Mouse (Mus musculus) heart, postnatal 14 days (tissue): ENCODE measurements around the gene Mptx2. TPM values are rescaled to one million over a fixed set of nuclear protein-coding genes. Genes with fewer than 3 reads are reported as not detected.
"Not testable (repeated sequence)": the region's sequence is repeated elsewhere in the genome, so short reads cannot be mapped to it uniquely, and the experiment has no call there.

Experiments
- DNase-seq, 2 experiments: peaks; one replicate each; pipeline ENCODE4 v3.0.0; 2021 to 2022
- intact Hi-C: fragments of 180-260 bp; cut with DNase I; formaldehyde crosslinking; loops from one replicate; pipeline ENCODE4 v1.15.1; 2025
- long read RNA-seq, 2 experiments: library from polyadenylated mRNA; stranded (forward); transcript quantifications; one replicate each; pipeline ENCODE4 v2.0.0; 2021
- total RNA-seq, 2 experiments: library from RNA; stranded (reverse); gene quantifications; 2 replicates each; pipeline ENCODE4 v1.2.3; 2021

Gene Mptx2
- total RNA-seq = not detected
- long read RNA-seq, experiment 1 = 0 reads
- long read RNA-seq, experiment 2 = 0 reads

- intact Hi-C loops = no loop called here
These were observed at the start of gene Mptx2 for GRCm38 (mm10) chr1:173277677-173278076. TSS of gene Mptx2 (minus strand) at chr1:173277777.

DNA sequence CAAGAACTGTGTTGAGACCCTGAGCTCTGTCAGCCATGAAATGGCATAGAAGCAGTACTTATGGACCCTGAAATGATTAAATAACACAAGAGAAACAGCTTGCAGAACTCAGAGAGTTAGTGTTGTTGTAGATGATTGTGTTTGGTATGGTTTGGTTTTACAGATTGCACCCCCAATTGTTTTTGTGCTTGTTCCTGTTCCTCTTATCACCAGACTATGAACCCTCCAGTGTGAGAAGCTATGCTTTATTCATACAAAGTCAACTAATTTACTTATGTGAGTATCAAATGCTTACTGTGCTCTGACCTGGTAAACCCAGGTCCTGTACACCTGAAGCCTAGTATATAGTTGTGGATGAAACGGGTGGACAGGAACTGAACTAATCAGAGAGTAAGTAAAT, 49.0 kb upstream of the Mptx2 start:
- intact Hi-C loops = no loop called here
- no peak for DNase-seq

More at GRCm38 (mm10) chr1:173277677-173278076, at the start of gene Mptx2:
- no peak for DNase-seq

- intact Hi-C loops = no loop called here
- no peak for DNase-seq
These were observed 47.8 kb upstream of the Mptx2 start for GRCm38 (mm10) chr1:173325395-173325794.

GRCm38 (mm10) chr1:173324961-173325360, 47.4 kb upstream of the Mptx2 start:
- DNase-seq = no peak
- intact Hi-C loops = loop anchor here (5.0 kb wide), 2 partner anchors 52 to 72 kb away; no protein-coding TSS in a partner anchor

DNA sequence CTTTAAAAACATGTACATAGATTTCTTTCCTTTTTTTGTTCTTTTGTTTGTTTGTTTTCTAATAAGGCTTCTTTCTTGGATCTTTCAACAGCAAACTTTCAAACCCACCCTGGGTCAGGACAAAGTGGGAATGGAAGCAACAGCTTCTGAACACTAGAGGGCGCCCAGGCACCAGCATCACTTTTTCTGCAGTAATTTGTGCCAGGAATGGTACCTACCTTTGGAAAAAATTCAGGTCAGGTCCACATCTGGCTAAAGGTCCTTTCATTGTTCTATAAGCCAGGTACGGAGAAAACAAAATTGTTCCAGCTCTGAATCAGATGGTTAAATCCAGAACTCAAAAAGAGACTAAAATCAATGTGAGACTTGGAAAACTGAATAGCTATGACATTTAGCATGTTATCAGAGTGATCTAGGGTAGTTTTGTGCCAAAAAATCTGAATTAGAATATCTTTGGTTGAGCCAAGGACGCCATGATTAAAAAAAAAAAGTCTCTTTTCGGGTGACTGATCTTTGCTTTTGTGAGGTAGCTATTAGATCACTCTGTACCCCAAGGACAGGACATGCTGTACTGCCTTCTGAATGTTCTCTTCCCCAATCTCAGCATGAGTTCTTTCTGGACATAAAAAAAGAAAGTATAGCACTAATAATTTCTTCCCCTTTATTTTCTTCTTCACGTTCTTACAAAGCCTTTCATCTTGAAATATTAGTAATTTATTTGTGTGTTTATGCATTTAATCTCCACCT, 46.4 kb upstream of the Mptx2 start:
- intact Hi-C loops = loop anchor here (5.0 kb wide), 2 partner anchors 53 to 73 kb away; no protein-coding TSS in a partner anchor
- DNase-seq = peak; percentile 33 to 43

- intact Hi-C loops = loop anchor here (5.0 kb wide), 2 partner anchors 55 to 75 kb away; no protein-coding TSS in a partner anchor
- no peak for DNase-seq
These were observed 44.7 kb upstream of the Mptx2 start for GRCm38 (mm10) chr1:173322249-173322627.

DNA sequence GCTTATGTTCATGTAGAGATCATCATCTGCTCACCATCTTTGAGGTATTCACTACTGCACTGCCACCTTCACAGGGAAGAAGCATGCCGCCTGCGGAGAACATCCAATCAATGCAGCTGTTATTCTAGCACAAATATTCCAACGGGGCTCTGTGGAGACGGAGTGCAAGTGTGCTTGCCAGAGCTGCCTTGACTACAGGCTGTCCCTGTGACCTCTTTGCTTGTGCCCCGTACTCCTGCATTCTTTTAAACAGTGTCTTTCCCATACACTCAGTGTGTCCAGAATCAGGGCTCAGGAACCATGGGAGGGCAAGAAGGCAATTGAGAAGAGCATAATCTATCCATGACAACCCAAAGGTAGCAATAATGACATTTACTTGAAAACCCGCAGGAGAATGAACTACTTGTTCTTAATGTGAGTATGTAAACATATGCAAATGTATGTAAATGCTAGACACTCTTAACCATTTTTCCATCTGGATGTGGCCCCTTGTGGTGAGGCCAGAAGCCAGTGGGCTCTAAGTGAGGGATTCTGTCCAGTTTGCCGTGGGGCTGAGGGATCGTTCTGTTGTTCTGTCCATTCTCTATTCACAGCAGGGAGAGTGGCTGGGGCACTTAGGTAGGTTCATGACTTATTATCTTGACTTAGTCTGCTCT, 44.1 kb upstream of the Mptx2 start:
- intact Hi-C loops = loop anchor here (5.0 kb wide), 2 partner anchors 56 to 76 kb away; no protein-coding TSS in a partner anchor
- DNase-seq = no peak

DNA sequence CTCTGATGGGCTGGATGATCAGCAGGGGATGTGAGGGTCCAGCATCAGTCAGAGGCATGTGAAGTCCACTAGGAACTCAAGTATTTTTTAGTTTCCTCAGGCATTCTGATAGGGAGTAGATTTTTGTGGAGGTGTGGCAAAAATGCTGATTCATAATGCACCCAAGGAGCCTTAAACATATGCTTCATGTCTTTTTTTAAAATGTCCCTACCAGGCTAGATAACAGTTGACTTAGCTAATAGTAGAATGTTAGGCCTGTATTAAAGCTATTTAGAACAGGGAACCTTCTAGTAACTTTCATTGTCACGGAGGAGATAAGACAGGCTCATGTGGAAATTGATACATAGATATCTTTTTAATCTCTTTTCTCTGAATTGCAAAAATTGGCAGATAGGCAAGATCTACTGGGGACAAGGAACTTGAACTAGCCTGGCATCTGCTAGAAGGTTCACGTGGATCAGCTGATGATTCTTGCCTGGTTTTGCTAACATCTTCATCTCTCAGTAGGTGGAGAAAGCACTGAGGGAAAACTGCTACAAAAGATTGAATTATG, 40.4 kb upstream of the Mptx2 start:
- intact Hi-C loops = no loop called here
- DNase-seq = no peak

DNA sequence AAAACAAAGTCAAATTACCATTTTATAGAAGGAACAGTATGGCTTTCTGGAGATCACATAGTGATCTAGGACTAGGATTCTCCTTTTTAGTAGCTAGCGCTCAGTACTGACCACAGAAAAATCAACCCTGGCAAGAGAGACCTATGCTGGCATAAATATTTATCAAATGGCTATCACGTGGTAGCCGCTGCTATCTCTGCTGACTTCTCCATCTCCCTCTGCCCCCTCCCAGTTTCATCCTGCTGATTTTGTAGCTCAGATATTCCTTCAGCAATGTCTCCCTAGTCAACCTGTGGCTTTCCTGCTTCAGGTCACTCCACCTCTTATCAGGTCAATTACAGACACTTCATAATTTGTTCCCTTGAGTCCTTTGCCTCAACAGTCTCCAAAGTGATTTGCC, 38.1 kb upstream of the Mptx2 start:
- DNase-seq = no peak
- intact Hi-C loops = no loop called here

DNA sequence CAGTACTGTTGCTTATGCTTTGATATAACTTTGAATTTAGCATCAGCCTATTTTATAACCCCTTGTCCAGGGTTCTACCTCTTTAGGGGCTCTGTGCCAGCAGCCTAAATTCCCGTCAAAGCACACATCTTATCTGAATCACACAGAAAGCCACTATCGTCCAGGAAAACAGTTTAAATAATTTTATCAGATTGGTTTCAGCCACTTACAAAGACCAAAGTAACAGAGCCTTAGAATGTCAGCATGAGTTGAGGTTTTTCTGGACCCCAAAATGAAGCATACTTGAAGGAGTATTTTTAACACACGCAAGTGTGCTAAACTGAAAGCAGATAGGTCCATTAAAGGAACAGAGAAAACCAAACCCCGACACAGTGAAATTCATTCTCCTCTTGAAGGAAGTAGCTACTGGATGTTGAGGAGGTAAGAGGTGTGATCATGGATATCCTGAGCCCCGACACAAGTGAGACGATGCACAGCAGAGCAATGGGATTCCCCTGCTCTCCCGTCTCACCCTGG, 36.0 kb upstream of the Mptx2 start:
- DNase-seq, intact Hi-C loops: not testable (repeated sequence)

DNA sequence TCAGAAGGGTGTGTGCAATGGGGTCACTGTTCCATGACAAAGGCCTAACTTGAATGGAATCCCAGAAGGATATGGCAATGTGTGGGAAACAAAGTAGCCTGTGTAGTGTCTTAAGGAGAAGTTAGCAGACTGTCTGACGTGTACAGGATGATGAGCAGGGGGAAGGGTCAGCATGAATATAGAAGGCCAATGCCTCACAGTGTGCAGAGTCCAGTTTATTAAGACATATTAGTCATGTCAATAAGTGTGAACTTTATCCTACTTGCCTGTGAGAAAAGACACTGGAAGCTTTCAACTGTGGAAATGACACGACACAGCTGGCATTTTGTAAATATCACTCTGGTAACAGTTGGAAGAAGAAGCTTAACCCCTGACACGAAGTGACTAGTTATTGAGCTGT, 25.2 kb upstream of the Mptx2 start:
- intact Hi-C loops, DNase-seq: not testable (repeated sequence)

DNA sequence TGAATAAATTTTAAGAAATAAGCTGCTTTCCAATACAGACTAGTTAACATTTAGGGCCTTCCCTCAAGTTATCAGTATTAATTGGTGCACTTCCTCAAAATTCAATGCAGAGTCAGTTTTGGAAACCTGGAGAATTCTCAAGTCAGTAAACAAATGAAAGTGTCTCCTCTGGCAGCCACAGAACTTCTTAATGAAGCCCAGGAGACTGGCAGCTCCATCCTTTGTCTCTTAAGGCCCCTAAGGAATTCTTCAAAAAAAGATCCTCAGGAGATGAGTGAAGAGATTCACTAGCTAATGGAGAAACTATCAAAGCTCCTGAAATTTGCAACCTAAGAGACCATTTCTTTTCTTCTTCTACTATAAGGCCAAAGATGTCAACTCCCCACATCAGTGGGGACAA, 11.9 kb downstream of the Mptx2 start, which contains the start of gene Olfr418:
TSS of gene Olfr418 (plus strand) at position 301 of the 400 bp plus-strand sequence.
- DNase-seq = no peak
- intact Hi-C loops = no loop called here

DNA sequence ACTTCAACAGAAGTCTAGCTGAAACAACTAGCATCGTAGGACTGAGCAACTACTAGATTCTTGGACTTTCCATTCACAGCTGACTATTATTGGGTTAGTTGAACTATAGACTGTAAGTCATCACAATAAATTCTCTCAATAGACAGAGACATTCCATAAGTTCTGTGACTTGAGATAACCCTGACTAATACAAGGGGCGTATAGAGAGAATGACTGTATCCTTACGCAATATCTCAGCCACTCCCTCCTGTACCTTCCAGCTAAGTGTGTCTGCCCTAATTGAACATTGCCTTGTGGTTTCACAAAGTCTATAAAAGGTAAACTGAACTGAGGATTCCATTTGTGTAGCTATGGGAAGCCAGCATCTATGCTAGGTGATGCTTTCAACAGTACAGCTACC, 27.7 kb downstream of the Mptx2 start:
- no peak for DNase-seq
- intact Hi-C loops = no loop called here

- intact Hi-C loops, DNase-seq: not testable (repeated sequence)
These were observed 40.6 kb downstream of the Mptx2 start for GRCm38 (mm10) chr1:173237004-173237403.

DNA sequence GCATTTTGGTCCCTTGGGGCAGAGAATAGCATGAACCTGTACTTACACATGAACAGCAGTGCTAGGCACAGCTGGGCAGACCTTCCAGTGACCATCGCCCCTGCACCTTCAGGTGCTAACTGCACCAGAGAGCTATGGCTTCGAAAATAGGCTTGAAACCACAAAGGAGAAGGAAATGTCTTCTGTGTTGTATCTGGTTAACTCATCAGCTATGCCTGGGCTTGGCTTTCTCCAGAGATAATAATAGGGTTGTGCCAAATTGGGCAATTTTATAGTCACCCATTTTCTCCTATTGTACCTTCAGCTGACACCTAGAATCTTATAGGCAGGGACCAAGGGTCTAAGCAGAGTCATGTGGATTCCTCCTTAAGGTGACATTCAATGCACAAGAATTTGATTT, 50.5 kb downstream of the Mptx2 start, which contains the start of gene Fcer1a:
TSS of gene Fcer1a (minus strand) at position 134 of the 400 bp plus-strand sequence.
- intact Hi-C loops = no loop called here
- no peak for DNase-seq

Other genes starting within 250 kb of the Mptx2 start
- not detected for gene Olfr1408, start 140.4 kb downstream of the Mptx2 start, total RNA-seq
- gene Olfr1406, start 87.1 kb downstream of the Mptx2 start, total RNA-seq = not detected
- not detected for gene Olfr218, start 80.0 kb downstream of the Mptx2 start, total RNA-seq
- not detected for gene Olfr1404, start 65.4 kb downstream of the Mptx2 start, total RNA-seq
- not detected for gene Fcer1a, start 50.6 kb downstream of the Mptx2 start, total RNA-seq
- gene Olfr418, start 11.8 kb downstream of the Mptx2 start, total RNA-seq = not detected
- gene Ackr1, start 56.0 kb upstream of the Mptx2 start, total RNA-seq = 1 to 10 TPM in 1 of 2 experiments, under 1 TPM in 1; 0.83 to 1.3 TPM
- gene Aim2, start 73.1 kb upstream of the Mptx2 start, total RNA-seq = 1 to 10 TPM in 1 of 2 experiments, under 1 TPM in 1; 0.91 to 1.2 TPM
- gene Cadm3, start 89.9 kb upstream of the Mptx2 start, total RNA-seq = 1 to 10 TPM; 3.1 to 3.2 TPM
- gene Ifi206, start 213.3 kb upstream of the Mptx2 start, total RNA-seq = under 1 TPM; 0.17 to 0.37 TPM